Mouse (Mus musculus): Measurements from ENCODE around the gene Syne2. TPM values are rescaled to one million over a fixed set of nuclear protein-coding genes. Genes with fewer than 3 reads are reported as not detected.

Syne2 gene
- polyA plus RNA-seq, 1 experiment from 2014 or later = 42.1 TPM

DNA sequence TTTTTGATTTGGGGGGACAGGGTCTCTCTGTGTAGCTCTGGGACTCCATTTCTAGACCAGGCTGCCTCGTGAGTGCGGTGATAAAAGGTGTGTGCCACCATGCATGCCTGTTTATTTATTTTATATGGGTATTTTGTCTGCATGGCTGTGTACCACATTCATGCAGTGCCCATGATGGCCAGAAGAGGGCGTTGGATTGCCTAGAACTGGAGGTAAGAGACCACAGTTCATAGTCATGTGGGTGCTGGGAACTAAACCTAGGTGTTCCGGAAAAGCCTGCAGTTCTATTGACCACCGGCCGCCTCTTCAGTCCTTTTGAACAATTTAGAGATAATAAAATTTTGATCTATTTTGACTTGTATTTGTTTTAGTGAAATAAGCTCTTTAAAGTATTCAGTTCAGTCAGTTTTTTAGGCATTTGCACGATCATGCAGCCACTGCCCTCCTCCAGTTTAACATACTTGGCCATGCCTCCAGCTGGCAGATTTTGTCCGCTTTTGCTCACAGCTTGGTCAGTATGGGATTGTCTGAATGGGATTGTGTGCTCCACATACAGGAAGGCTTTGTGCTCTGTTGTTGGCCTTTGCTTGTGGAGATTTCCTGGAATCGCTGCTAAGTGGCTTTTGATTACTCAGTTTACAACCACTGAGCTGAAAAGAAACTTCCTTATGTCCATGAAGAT lies 76.5 kb downstream of the Syne2 start:
- ATAC-seq (ENCODE audit: insufficient read depth, low FRiP score) = no peak
- WGBS = 71% methylated on average over 9 of the region's 9 CpGs
- H3K27ac ChIP-seq (ENCODE audit: low read length) = no peak overlapping the region

GRCm38 (mm10) chr12:75894998-75895331 lies 77.0 kb downstream of the Syne2 start:
- Histone ChIP-seq H3K4me3 (replicated peaks; ENCODE audit: low read length) (no peak overlapping the region), H3K27ac (ENCODE audit: low read length) (no peak overlapping the region), H3K9me3 (replicated peaks; ENCODE audit: control insufficient read depth, low read length) (no peaks in the 10 kb centered on the region), H3K4me1 (ENCODE audit: control insufficient read depth, insufficient read depth, low read length) (no peaks in the 10 kb centered on the region), H3K4me2 (ENCODE audit: low read depth, low read length) (no peak overlapping the region), H3K9ac (ENCODE audit: low read length) (no peak overlapping the region), H3K36me3 (ENCODE audit: control insufficient read depth, insufficient read depth, low read length) (peaks cover 7% of the 10 kb centered on the region; the same call in 1 of the 2 replicates), H3K27me3 (ENCODE audit: control insufficient read depth, insufficient read depth, low read length) (no peaks in the 10 kb centered on the region)
- ATAC-seq (ENCODE audit: insufficient read depth, low FRiP score) = no peak
- WGBS = 72% methylated on average over 7 of the region's 7 CpGs

More for the DNA sequence above, 76.5 kb downstream of the Syne2 start:
- no peaks in the 10 kb centered on the region for H3K9me3 ChIP-seq (replicated peaks; ENCODE audit: control insufficient read depth, low read length)
- H3K4me1 ChIP-seq (ENCODE audit: control insufficient read depth, insufficient read depth, low read length) = no peaks in the 10 kb centered on the region
- H3K4me3 ChIP-seq (replicated peaks; ENCODE audit: low read length) = no peak overlapping the region
- H3K9ac ChIP-seq (ENCODE audit: low read length) = no peak overlapping the region
- H3K4me2 ChIP-seq (ENCODE audit: low read depth, low read length) = no peak overlapping the region
- H3K36me3 ChIP-seq (ENCODE audit: control insufficient read depth, insufficient read depth, low read length) = peaks cover 7% of the 10 kb centered on the region; the same call in 1 of the 2 replicates
- H3K27me3 ChIP-seq (ENCODE audit: control insufficient read depth, insufficient read depth, low read length) = no peaks in the 10 kb centered on the region

DNA sequence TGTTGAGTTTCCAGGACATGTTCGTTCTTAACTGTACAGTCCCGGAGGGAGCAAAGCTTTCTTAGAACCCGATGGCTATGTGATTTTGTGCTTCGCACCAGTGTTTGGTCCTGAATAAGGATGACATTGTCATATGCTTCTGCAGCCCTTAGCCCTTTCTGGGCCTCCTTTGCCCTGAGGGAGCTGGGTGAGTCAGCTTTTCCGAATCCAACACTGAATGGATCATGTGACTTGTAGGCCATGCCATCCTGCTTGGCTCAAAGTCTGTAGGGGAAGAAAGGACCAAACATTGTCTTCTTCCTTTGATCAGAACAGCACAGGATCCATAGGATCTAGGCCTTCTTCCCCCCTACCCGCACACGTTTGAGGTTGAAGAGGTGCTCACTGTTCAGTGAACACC lies 79.9 kb downstream of the Syne2 start:
- Histone ChIP-seq H3K36me3 (ENCODE audit: control insufficient read depth, insufficient read depth, low read length) (0 out of 2 replicates have a peak, but pooled peaks cover 6% of the 10 kb centered on the region), H3K27ac (ENCODE audit: low read length) (no peak overlapping the region), H3K9ac (ENCODE audit: low read length) (no peak overlapping the region), H3K4me1 (ENCODE audit: control insufficient read depth, insufficient read depth, low read length) (no peaks in the 10 kb centered on the region), H3K4me2 (ENCODE audit: low read depth, low read length) (no peak overlapping the region), H3K4me3 (replicated peaks; ENCODE audit: low read length) (no peak overlapping the region), H3K9me3 (replicated peaks; ENCODE audit: control insufficient read depth, low read length) (0 out of 2 replicates have a peak, but pooled peaks cover 6% of the 10 kb centered on the region), H3K27me3 (ENCODE audit: control insufficient read depth, insufficient read depth, low read length) (no peaks in the 10 kb centered on the region)
- no peak for ATAC-seq (ENCODE audit: insufficient read depth, low FRiP score)
- 89% methylated on average over 7 of the region's 7 CpGs for WGBS

GRCm38 (mm10) chr12:75901721-75902120 lies 83.8 kb downstream of the Syne2 start:
- H3K4me1 ChIP-seq (ENCODE audit: control insufficient read depth, insufficient read depth, low read length) = no peaks in the 10 kb centered on the region
- no peak overlapping the region for H3K27ac ChIP-seq (ENCODE audit: low read length)
- no peaks in the 10 kb centered on the region for H3K27me3 ChIP-seq (ENCODE audit: control insufficient read depth, insufficient read depth, low read length)
- H3K9ac ChIP-seq (ENCODE audit: low read length) = no peak overlapping the region
- no peak for ATAC-seq (ENCODE audit: insufficient read depth, low FRiP score)
- 0 out of 2 replicates have a peak, but pooled peaks cover 3% of the 10 kb centered on the region for H3K36me3 ChIP-seq (ENCODE audit: control insufficient read depth, insufficient read depth, low read length)
- WGBS = 92% methylated on average over 9 of the region's 9 CpGs
- no peak overlapping the region for H3K4me2 ChIP-seq (ENCODE audit: low read depth, low read length)
- 0 out of 2 replicates have a peak, but pooled peaks cover 6% of the 10 kb centered on the region for H3K9me3 ChIP-seq (replicated peaks; ENCODE audit: control insufficient read depth, low read length)
- no peak overlapping the region for H3K4me3 ChIP-seq (replicated peaks; ENCODE audit: low read length)

DNA sequence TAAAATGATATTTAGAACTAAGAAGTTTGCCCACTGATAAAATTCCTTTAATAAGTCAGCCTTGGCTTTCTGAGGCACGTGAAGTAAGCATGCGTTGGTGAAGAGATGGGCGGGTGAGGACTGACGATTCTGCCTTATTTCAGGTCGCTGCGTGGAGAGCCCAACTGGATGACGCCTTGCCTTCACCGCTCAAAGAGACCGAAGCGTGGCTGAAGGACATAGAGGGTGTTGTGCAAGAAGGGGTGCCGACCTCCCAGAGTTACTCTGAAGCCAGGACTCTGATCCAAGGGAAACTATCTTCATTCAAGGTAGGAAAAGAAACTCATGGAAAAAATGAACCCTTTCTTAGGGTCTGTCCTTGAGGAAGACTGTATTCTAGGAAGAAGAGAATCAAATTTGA lies 86.1 kb downstream of the Syne2 start:
- no peak overlapping the region for H3K27ac ChIP-seq (ENCODE audit: low read length)
- no peak overlapping the region for H3K4me3 ChIP-seq (replicated peaks; ENCODE audit: low read length)
- H3K4me2 ChIP-seq (ENCODE audit: low read depth, low read length) = no peak overlapping the region
- no peak for ATAC-seq (ENCODE audit: insufficient read depth, low FRiP score)
- H3K27me3 ChIP-seq (ENCODE audit: control insufficient read depth, insufficient read depth, low read length) = no peaks in the 10 kb centered on the region
- WGBS = 91% methylated on average over 11 of the region's 11 CpGs
- 0 out of 2 replicates have a peak, but pooled peaks cover 6% of the 10 kb centered on the region for H3K9me3 ChIP-seq (replicated peaks; ENCODE audit: control insufficient read depth, low read length)
- H3K4me1 ChIP-seq (ENCODE audit: control insufficient read depth, insufficient read depth, low read length) = no peaks in the 10 kb centered on the region
- H3K9ac ChIP-seq (ENCODE audit: low read length) = no peak overlapping the region
- H3K36me3 ChIP-seq (ENCODE audit: control insufficient read depth, insufficient read depth, low read length) = 0 out of 2 replicates have a peak, but pooled peaks cover 3% of the 10 kb centered on the region

GRCm38 (mm10) chr12:75905304-75905703 lies 87.4 kb downstream of the Syne2 start:
- WGBS = 90% methylated on average over 7 of the region's 7 CpGs
- no peak for ATAC-seq (ENCODE audit: insufficient read depth, low FRiP score)
- Histone ChIP-seq H3K4me3 (replicated peaks; ENCODE audit: low read length) (no peak overlapping the region), H3K9ac (ENCODE audit: low read length) (no peak overlapping the region), H3K27ac (ENCODE audit: low read length) (no peak overlapping the region), H3K4me1 (ENCODE audit: control insufficient read depth, insufficient read depth, low read length) (no peaks in the 10 kb centered on the region), H3K4me2 (ENCODE audit: low read depth, low read length) (no peak overlapping the region), H3K9me3 (replicated peaks; ENCODE audit: control insufficient read depth, low read length) (0 out of 2 replicates have a peak, but pooled peaks cover 6% of the 10 kb centered on the region), H3K27me3 (ENCODE audit: control insufficient read depth, insufficient read depth, low read length) (no peaks in the 10 kb centered on the region), H3K36me3 (ENCODE audit: control insufficient read depth, insufficient read depth, low read length) (0 out of 2 replicates have a peak, but pooled peaks cover 3% of the 10 kb centered on the region)

GRCm38 (mm10) chr12:75908466-75908865 lies 90.5 kb downstream of the Syne2 start:
- H3K9me3 ChIP-seq (replicated peaks; ENCODE audit: control insufficient read depth, low read length) = no peaks in the 10 kb centered on the region
- H3K9ac ChIP-seq (ENCODE audit: low read length) = no peak overlapping the region
- no peaks in the 10 kb centered on the region for H3K4me1 ChIP-seq (ENCODE audit: control insufficient read depth, insufficient read depth, low read length)
- no peaks in the 10 kb centered on the region for H3K27me3 ChIP-seq (ENCODE audit: control insufficient read depth, insufficient read depth, low read length)
- H3K4me2 ChIP-seq (ENCODE audit: low read depth, low read length) = no peak overlapping the region
- ATAC-seq (ENCODE audit: insufficient read depth, low FRiP score) = no peak
- WGBS = 83% methylated on average over 3 of the region's 3 CpGs
- no peak overlapping the region for H3K4me3 ChIP-seq (replicated peaks; ENCODE audit: low read length)
- no peaks in the 10 kb centered on the region for H3K36me3 ChIP-seq (ENCODE audit: control insufficient read depth, insufficient read depth, low read length)
- no peak overlapping the region for H3K27ac ChIP-seq (ENCODE audit: low read length)

- H3K9ac ChIP-seq (ENCODE audit: low read length) = no peak overlapping the region
These were observed 97.8 kb downstream of the Syne2 start for GRCm38 (mm10) chr12:75915694-75916093.

GRCm38 (mm10) chr12:75918415-75918814 lies 100.5 kb downstream of the Syne2 start:
- Histone ChIP-seq H3K9ac (ENCODE audit: low read length) (no peak overlapping the region), H3K9me3 (replicated peaks; ENCODE audit: control insufficient read depth, low read length) (no peaks in the 10 kb centered on the region), H3K4me2 (ENCODE audit: low read depth, low read length) (no peak overlapping the region), H3K36me3 (ENCODE audit: control insufficient read depth, insufficient read depth, low read length) (0 out of 2 replicates have a peak, but pooled peaks cover 2% of the 10 kb centered on the region), H3K27ac (ENCODE audit: low read length) (no peak overlapping the region), H3K27me3 (ENCODE audit: control insufficient read depth, insufficient read depth, low read length) (no peaks in the 10 kb centered on the region), H3K4me3 (replicated peaks; ENCODE audit: low read length) (no peak overlapping the region), H3K4me1 (ENCODE audit: control insufficient read depth, insufficient read depth, low read length) (no peaks in the 10 kb centered on the region)
- 72% methylated on average over 2 of the region's 2 CpGs for WGBS
- no peak for ATAC-seq (ENCODE audit: insufficient read depth, low FRiP score)

More at GRCm38 (mm10) chr12:75915694-75916093, 97.8 kb downstream of the Syne2 start:
- Histone ChIP-seq H3K4me1 (ENCODE audit: control insufficient read depth, insufficient read depth, low read length) (no peaks in the 10 kb centered on the region), H3K36me3 (ENCODE audit: control insufficient read depth, insufficient read depth, low read length) (no peaks in the 10 kb centered on the region), H3K4me3 (replicated peaks; ENCODE audit: low read length) (no peak overlapping the region), H3K9me3 (replicated peaks; ENCODE audit: control insufficient read depth, low read length) (no peaks in the 10 kb centered on the region), H3K4me2 (ENCODE audit: low read depth, low read length) (no peak overlapping the region), H3K27me3 (ENCODE audit: control insufficient read depth, insufficient read depth, low read length) (no peaks in the 10 kb centered on the region), H3K27ac (ENCODE audit: low read length) (no peak overlapping the region)
- ATAC-seq (ENCODE audit: insufficient read depth, low FRiP score) = no peak
- 83% methylated on average over 5 of the region's 5 CpGs for WGBS
